Mouse (Mus musculus) kidney, postnatal 0 days (tissue): ENCODE measurements around the gene Slc6a17. TPM values are rescaled to one million over a fixed set of nuclear protein-coding genes. Genes with fewer than 3 reads are reported as not detected.

Source experiments
- ATAC-seq: fragments of 200-750 bp; cut with Nextera tagmentation; replicated peaks from 2 replicates; pipeline ENCODE4 v1.8.0; 2017; ENCODE audit warnings: low read depth, moderate number of reproducible peaks, moderate TSS enrichment, moderate library complexity; ENCODE audit not compliant: low FRiP score
- DNase-seq: peaks from one replicate; pipeline ENCODE4 v3.0.0-alpha.2; 2016; ENCODE audit warnings: low spot score
- H3K27ac ChIP-seq: fragments of 300-500 bp; sonication (generic); 2 replicates; pipeline ENCODE4 v1.5.1; 2014; ENCODE audit warnings: mild to moderate bottlenecking
- H3K27me3 ChIP-seq: fragments of 300-500 bp; sonication (generic); 2 replicates; pipeline ENCODE4 v1.6.1; 2014; ENCODE audit warnings: low read length, mixed read lengths; ENCODE audit not compliant: insufficient read depth
- H3K36me3 ChIP-seq: fragments of 300-500 bp; sonication (generic); 2 replicates; pipeline ENCODE4 v1.6.1; 2014; ENCODE audit warnings: low read length, mixed read lengths; ENCODE audit not compliant: insufficient read depth
- H3K4me1 ChIP-seq: fragments of 300-500 bp; sonication (generic); replicated peaks from 2 replicates; pipeline ENCODE4 v1.6.1; 2014; ENCODE audit warnings: antibody characterized with exemption, low read length, mixed read lengths; ENCODE audit not compliant: insufficient read depth
- H3K4me2 ChIP-seq: fragments of 300-500 bp; sonication (generic); 2 replicates; pipeline ENCODE4 v1.6.1; 2014; ENCODE audit warnings: mild to moderate bottlenecking, low read length, moderate library complexity, mixed read lengths
- H3K4me3 ChIP-seq: fragments of 300-500 bp; sonication (generic); replicated peaks from 2 replicates; pipeline ENCODE4 v1.5.1; 2014; ENCODE audit warnings: low read depth, low read length
- H3K9ac ChIP-seq: fragments of 300-500 bp; sonication (generic); 2 replicates; pipeline ENCODE4 v1.6.1; 2014; ENCODE audit warnings: low read depth, low read length
- H3K9me3 ChIP-seq: fragments of 300-500 bp; sonication (generic); replicated peaks from 2 replicates; pipeline ENCODE4 v1.6.1; 2016; ENCODE audit warnings: low read length, inconsistent platforms, mixed read lengths
- CTCF ChIP-seq: IDR thresholded peaks from 2 replicates; pipeline ENCODE4 v1.5.1; 2016; ENCODE audit warnings: antibody characterized with exemption, low read depth, mild to moderate bottlenecking, moderate library complexity
- WGBS: fragments of 180-500 bp; shearing (Covaris S2); extraction: QIAGEN DNeasy Blood & Tissue Kit; methylation state at CpG from one replicate; pipeline ENCODE4 v1.1.7; 2014; 5-methylcytosine and 5-hydroxymethylcytosine counted together
- polyA plus RNA-seq: library from polyadenylated mRNA; unstranded; fragments of >200 nt; fragmentation: Nextera tagmentation; extraction: Ambion mirVana; gene quantifications from 2 replicates; pipeline ENCODE4 v1.2.1, GENCODE M21; 2015

Slc6a17 gene
- polyA plus RNA-seq, 1 experiment from 2014 or later: 4.2 TPM

GRCm38 (mm10) chr3:107436434-107436833 lies 81.4 kb downstream of the Slc6a17 start:
- H3K27me3 ChIP-seq: no peaks in the 10 kb centered on the region
- no peak overlapping the region for H3K27ac ChIP-seq
- no peak for TF ChIP-seq CTCF
- H3K9me3 ChIP-seq: no peaks in the 10 kb centered on the region
- DNase-seq (no peak), ATAC-seq (no peak)
- no peak overlapping the region for H3K4me2 ChIP-seq
- no peak overlapping the region for H3K4me3 ChIP-seq
- 53% methylated on average over 6 of the region's 6 CpGs for WGBS
- H3K36me3 ChIP-seq: no peaks in the 10 kb centered on the region
- no peaks in the 10 kb centered on the region for H3K4me1 ChIP-seq
- no peak overlapping the region for H3K9ac ChIP-seq

GRCm38 (mm10) chr3:107433614-107434013 lies 84.2 kb downstream of the Slc6a17 start:
- no peak for ATAC-seq
- TF ChIP-seq CTCF: no peak
- DNase-seq: peak; percentile 16
- H3K4me2 ChIP-seq: no peak overlapping the region
- H3K4me1 ChIP-seq: no peaks in the 10 kb centered on the region
- no peak overlapping the region for H3K9ac ChIP-seq
- no peak overlapping the region for H3K4me3 ChIP-seq
- no peaks in the 10 kb centered on the region for H3K36me3 ChIP-seq
- 55% methylated on average over 9 of the region's 9 CpGs for WGBS
- H3K27ac ChIP-seq: no peak overlapping the region
- no peaks in the 10 kb centered on the region for H3K9me3 ChIP-seq
- no peaks in the 10 kb centered on the region for H3K27me3 ChIP-seq

DNA sequence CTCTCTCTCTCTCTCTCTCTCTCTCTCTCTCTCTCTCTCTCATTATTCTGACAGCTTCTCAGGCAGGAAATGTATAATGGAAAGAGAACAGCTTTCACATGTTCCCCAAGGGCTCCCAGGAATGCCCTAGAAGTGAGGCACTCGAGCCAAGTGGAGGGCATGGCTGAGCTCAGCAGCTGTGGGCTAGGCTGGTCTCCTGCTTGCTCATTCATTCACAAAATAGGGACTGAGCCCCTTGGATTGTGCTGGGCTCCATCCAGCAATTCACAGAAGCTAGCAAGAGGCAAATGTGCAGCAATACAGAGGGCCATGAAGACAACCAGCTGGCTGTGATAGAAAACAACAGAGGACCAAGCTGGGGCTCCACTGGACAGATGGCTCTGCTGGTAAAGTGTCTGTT lies 86.5 kb downstream of the Slc6a17 start:
- H3K4me3 ChIP-seq: no peak overlapping the region
- H3K36me3 ChIP-seq: no peaks in the 10 kb centered on the region
- no peak for TF ChIP-seq CTCF
- H3K4me1 ChIP-seq: no peaks in the 10 kb centered on the region
- no peak overlapping the region for H3K27ac ChIP-seq
- no peaks in the 10 kb centered on the region for H3K9me3 ChIP-seq
- no peaks in the 10 kb centered on the region for H3K27me3 ChIP-seq
- 10% methylated on average over 1 of the region's 1 CpGs for WGBS
- no peak overlapping the region for H3K9ac ChIP-seq
- ATAC-seq: no peak
- no peak for DNase-seq
- H3K4me2 ChIP-seq: no peak overlapping the region

- Histone ChIP-seq H3K36me3 (no peaks in the 10 kb centered on the region), H3K27me3 (no peaks in the 10 kb centered on the region), H3K9me3 (no peaks in the 10 kb centered on the region), H3K27ac (no peak overlapping the region), H3K4me2 (no peak overlapping the region), H3K9ac (no peak overlapping the region), H3K4me3 (no peak overlapping the region), H3K4me1 (no peaks in the 10 kb centered on the region)
- DNase-seq: no peak
- ATAC-seq: no peak
- 74% methylated on average over 11 of the region's 11 CpGs for WGBS
- TF ChIP-seq CTCF: no peak
These were observed 93.4 kb downstream of the Slc6a17 start for GRCm38 (mm10) chr3:107424258-107425041.

DNA sequence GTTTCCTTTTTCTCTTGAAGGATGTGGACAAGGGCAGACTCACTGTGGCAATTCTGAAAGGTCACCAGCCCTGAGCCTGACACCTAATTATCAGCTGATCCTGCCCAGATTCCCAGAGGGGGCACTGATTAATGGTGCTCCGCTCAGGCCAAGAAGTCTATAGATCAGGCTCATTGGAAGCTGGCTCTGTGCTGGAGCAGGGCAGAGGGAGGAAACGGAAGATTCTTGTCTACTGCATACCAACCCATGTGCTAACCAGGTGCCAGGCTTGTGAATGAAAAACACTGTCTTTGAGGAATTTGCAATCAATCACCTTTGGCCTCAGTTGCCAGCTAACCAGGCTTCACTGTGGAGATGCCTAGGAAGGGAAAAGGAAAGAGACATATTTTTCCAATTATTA lies 97.7 kb downstream of the Slc6a17 start:
- Histone ChIP-seq H3K4me1 (no peaks in the 10 kb centered on the region), H3K27ac (no peak overlapping the region), H3K4me3 (no peak overlapping the region), H3K36me3 (no peaks in the 10 kb centered on the region), H3K27me3 (no peaks in the 10 kb centered on the region), H3K9me3 (no peaks in the 10 kb centered on the region), H3K4me2 (no peak overlapping the region), H3K9ac (no peak overlapping the region)
- WGBS: 54% methylated on average over 2 of the region's 2 CpGs
- ATAC-seq (no peak), DNase-seq (no peak)
- no peak for TF ChIP-seq CTCF

Other genes with a start within 250 kb of the Slc6a17 start
- 247 and 248 TPM in 2 replicates for gene Lamtor5, start 239.2 kb downstream of the Slc6a17 start, polyA plus RNA-seq
- 20.8 and 22.7 TPM in 2 replicates for gene Slc16a4, start 226.8 kb downstream of the Slc6a17 start, polyA plus RNA-seq
- gene Rbm15, start 184.3 kb downstream of the Slc6a17 start, polyA plus RNA-seq: 12.7 and 12.8 TPM in 2 replicates
- gene Kcnc4, start 58.5 kb downstream of the Slc6a17 start, polyA plus RNA-seq: 0.08 and 0.12 TPM in 2 replicates
- gene Ubl4b, start 37.1 kb upstream of the Slc6a17 start, polyA plus RNA-seq: not detected in 2 replicates
- 0.09 TPM in 2 replicates for gene Alx3, start 77.0 kb upstream of the Slc6a17 start, polyA plus RNA-seq
- gene Gm10961, start 113.3 kb upstream of the Slc6a17 start, polyA plus RNA-seq: not detected in 2 replicates
- 34.4 and 34.9 TPM in 2 replicates for gene Strip1, start 113.7 kb upstream of the Slc6a17 start, polyA plus RNA-seq
- 79.2 and 81.5 TPM in 2 replicates for gene Ahcyl1, start 178.5 kb upstream of the Slc6a17 start, polyA plus RNA-seq
- gene Csf1, start 242.5 kb upstream of the Slc6a17 start, polyA plus RNA-seq: 7.8 and 8.7 TPM in 2 replicates